Mouse (Mus musculus): ENCODE results near the gene Amer3.
"Not testable (repeated sequence)": the region's sequence is repeated elsewhere in the genome, so short reads cannot be mapped to it uniquely, and the experiment has no call there.

Amer3 gene

GRCm38 (mm10) chr1:34578851-34579781 is at the start of gene Amer3:
Gene Amer3, plus strand, starts transcription at chr1:34579657.
- peak; percentile 71 for DNase-seq (ENCODE audit: low read depth, low spot score)

- not testable (repeated sequence) for DNase-seq (ENCODE audit: low read depth, low spot score)
Measured at GRCm38 (mm10) chr1:34534574-34534973, 44.9 kb upstream of the Amer3 start.

DNA sequence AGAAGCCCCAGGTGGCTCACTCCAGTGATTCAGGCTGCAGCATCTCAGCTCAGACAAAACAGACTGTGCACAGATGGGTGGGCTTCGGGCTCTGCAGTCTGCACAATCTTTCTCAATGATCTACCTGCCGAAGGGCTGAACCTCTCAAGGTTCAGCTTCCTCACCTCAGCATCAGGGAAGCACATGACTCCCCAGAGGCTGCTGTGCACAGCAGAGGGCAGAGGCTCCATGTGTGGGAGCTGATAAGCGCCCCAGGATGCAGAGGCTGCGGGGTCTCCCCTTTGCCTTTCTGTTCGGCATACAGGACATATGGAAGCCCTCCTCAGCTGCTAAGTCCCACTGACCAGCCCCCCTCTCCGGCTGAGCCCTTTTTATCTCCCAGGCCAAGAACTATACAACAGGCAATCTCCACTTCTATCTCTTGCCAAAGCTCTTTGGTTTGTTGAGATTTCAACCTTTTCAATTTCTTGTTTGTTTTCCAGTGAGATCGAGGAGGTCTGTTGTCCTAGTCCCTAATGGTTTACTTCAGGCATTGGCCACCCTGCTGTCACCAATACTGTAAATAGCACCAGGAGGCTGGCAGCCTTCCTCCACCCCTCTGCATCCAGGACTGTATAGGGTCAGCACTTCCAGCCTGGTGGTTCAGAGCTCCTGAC is 44.3 kb upstream of the Amer3 start, which contains the start of gene Cfc1:
Cfc1 (plus strand) TSS at position 606 of the 656 bp plus-strand sequence.
- DNase-seq (ENCODE audit: low read depth, low spot score), result not testable (repeated sequence)

GRCm38 (mm10) chr1:34536291-34536766 is 43.1 kb upstream of the Amer3 start:
- DNase-seq (ENCODE audit: low read depth, low spot score), result no peak

GRCm38 (mm10) chr1:34536767-34537485 is 42.5 kb upstream of the Amer3 start:
- peak; percentile 3 for DNase-seq (ENCODE audit: low read depth, low spot score)

DNA sequence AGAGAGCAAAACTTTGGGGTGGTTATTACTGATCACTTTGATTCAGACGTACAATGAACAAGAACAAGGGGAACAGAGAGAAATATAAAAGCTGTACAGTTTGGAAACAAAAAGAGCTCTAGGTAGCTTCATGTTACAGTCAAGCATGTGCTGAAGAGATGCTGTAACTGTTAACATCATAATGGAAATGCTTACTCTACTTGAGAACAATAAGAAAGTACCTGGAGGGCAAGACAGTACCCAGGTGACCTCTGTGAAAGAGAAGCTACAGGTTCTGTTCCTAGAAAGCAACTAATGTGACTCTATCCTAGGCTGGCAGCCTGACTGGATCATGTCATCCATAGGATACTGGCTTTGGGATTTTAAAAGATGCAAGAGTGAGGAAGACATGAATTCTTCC is 32.4 kb upstream of the Amer3 start:
- DNase-seq (ENCODE audit: low read depth, low spot score), result no peak

GRCm38 (mm10) chr1:34553690-34554089 is 25.8 kb upstream of the Amer3 start:
- no peak for DNase-seq (ENCODE audit: low read depth, low spot score)

DNA sequence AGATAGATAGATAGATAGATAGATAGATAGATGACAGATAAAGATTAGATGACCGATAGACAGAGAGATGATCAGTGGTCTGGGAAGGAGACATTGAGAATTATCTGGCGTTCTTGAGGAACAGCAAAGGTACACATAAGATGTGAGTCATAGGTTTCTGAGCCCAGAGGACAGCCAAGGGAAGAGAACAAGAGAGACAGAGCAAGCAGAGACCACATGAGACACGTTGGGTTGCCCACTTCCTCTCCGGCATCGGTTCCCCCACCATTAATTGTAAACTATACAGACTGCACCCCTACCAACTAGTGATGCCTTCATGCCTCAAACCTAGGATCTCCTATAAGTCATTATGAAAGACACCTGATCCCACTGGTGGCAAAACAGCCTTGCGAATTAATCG is 25.2 kb upstream of the Amer3 start:
- DNase-seq (ENCODE audit: low read depth, low spot score), result no peak

- DNase-seq (ENCODE audit: low read depth, low spot score), result no peak
Measured at GRCm38 (mm10) chr1:34560843-34561242, 18.6 kb upstream of the Amer3 start, which contains the start of gene Prss40. Gene Prss40, minus strand, starts transcription at chr1:34560943.

DNA sequence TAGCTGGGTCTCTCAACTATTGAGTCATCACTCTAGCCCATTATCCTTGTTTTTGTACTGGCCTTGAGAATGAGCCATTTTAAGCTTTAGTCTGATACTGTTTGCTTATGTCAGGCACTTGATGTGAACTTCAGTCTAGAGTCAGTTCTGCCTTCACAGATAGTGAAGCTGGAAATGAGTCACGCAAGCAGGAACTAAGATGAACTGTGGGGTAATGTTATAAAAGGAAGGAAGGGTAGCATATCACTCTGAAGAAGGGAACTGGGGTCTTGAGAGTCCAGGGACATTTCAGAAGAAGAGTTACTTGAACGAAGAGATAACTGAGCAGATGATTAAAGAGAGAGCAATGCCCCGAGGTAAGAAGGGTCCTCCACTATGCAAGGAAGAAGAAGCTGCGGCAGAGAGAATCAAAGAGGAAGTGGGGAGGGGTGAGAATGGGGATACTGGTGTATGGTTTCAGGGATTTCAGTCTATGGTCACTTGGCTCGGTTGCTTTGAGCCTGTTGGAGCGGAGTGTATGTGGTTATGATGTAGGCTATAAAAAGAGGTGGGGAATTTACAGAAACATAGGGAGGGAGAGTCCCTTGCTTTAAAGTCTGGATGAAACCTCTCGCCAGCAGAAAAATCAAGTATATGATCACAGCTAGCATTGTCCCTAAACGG is 14.9 kb upstream of the Amer3 start:
- no peak for DNase-seq (ENCODE audit: low read depth, low spot score)

DNA sequence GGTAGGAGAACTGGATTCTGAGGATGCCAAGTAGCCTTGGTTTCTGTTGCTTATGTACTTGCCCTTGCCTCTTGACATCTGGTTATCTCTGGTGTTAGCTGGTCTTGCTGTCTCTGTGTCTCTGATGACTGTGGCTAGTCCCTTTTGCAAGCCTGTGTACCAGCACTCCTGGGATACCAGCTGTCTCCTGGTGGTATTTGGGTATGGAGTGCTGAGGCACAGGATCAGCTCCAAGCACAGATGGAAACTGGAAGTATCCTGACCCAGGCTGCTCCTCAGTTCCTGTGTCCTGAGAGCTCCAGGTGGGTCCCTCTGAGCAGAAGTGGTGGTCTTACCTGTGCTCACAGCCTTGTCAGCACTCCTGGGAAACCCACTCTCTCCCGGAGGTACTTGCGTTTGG is 11.3 kb upstream of the Amer3 start:
- no peak for DNase-seq (ENCODE audit: low read depth, low spot score)

DNA sequence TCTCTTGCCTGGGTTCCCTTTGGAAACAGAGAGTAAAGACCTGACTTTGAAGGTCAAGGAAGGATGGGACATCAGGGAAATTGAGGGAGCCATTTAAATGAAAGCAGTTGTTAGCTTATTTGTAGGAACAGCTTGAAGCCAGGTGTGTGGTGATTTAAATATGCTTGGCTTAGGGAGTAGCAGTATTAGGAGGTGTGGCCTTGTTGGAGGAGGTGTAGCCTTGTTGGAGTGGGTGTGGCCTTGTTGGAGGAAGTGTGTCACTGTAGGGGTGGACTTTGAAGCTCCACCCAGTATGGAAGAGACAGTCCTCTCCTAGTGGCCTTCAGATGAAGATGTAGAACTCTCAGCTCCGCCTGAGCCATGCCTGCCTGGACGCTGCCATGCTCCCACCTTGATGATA is 9.6 kb upstream of the Amer3 start:
- no peak for DNase-seq (ENCODE audit: low read depth, low spot score)

- no peak for DNase-seq (ENCODE audit: low read depth, low spot score)
Measured at GRCm38 (mm10) chr1:34571431-34571830, 8.0 kb upstream of the Amer3 start.

- no peak for DNase-seq (ENCODE audit: low read depth, low spot score)
Measured at GRCm38 (mm10) chr1:34573221-34573620, 6.2 kb upstream of the Amer3 start.

DNA sequence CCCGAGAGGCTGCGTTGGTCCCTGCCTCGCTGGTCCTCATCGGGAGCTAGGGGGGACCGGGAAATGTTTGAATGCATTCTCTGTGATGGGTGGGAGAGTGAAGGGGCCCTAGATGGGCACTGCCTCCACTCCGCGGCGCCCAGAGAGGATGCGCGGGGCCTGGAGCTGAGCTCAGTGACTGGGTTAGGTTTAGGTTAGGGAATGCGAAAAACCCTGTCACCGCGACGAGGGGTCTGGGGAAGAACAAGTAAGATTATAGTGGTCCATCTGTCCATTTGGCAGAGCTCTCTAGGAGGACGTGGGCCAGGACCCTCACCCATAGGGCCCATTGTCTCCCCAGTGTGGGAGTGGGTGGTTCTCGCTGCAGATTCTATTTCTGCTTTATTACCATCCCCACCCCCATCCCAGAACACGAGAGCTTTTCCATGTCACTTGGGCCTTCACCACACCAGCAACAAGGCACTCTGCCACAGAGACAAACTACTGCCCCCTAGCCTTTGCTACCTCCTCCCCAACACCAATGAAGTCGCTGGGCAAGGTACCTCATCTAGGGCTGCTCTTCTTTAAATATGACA is 412 bp downstream of the Amer3 start:
- peak; percentile 12 for DNase-seq (ENCODE audit: low read depth, low spot score)

GRCm38 (mm10) chr1:34582218-34582617 is 2.8 kb downstream of the Amer3 start:
- DNase-seq (ENCODE audit: low read depth, low spot score), result no peak

DNA sequence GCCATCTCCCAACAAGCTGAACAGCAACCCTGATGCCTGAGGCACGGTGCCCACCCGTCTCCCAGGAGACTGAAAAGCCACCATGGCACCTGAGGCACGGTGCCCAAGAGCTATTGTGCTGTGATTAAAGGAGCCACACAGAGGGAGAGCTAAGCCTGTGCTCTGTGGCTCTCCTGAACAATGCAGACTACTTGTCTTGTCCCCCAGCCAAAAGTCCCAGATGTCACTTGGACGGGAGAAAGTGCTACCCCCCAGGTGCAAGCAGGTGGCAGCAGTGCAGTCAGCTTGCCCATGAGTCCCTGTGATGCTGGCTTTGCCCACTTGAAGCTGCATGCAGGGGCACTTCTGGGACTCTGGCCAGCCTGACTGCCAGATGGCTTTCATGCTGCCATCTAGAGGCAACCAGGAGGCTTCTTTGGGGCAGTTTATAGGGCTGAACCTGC is 4.4 kb downstream of the Amer3 start:
- DNase-seq (ENCODE audit: low read depth, low spot score), result peak; percentile 60

DNA sequence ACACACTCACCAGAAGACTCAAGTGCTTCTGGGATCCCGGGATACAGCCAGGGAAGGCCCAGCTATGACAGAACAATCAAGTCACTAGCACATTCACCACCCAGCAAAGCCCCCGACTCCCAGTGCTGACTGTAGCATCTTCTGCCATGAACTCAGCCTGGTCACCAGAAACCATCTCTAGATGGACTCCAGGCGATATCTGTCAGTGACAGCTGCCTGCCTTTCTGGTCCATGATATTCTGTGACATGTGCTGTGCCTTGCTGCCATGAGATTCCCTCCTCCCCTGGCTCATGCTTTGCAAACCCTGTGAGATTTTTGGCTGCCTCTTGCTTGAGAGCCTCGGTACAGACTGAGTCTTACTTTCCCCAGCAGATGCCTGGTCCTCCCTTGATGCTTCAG is 5.3 kb downstream of the Amer3 start:
- DNase-seq (ENCODE audit: low read depth, low spot score), result no peak

DNA sequence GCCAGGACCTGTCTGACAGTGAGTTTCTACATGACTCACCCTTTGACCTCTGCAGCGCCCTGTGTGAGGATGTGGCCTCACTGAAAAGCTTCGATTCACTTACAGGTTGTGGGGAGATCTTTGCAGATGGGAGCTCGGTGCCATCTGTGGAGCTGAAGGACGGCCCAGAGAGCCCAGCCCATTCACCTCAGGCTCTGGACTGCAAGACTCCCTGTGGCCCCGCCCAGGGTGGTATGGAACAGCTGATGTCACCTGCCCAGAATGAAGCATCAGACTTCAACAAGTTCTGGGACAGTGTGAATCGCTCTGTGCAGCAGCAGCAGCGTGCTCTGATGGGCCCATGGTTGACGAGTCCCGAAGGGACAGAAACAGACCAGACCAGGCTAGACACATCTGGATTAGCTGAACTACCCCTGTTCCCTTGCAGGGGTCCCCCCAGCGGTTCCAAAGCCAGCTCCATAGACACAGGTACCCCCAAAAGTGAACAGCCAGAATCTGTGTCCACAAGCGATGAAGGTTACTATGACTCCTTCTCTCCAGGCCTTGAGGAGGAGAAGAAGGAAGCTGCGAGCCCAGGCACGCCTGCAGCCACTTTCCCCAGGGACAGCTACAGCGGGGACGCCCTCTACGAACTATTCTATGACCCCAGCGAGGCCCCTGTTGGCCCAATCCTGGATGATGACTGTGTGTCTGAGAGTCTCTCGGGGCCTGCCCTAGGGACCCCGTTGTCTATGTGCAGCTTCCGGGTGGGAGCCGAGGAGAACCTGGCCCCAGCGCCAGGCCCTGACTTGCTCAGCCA is 8.0 kb downstream of the Amer3 start:
- DNase-seq (ENCODE audit: low read depth, low spot score), result no peak

DNA sequence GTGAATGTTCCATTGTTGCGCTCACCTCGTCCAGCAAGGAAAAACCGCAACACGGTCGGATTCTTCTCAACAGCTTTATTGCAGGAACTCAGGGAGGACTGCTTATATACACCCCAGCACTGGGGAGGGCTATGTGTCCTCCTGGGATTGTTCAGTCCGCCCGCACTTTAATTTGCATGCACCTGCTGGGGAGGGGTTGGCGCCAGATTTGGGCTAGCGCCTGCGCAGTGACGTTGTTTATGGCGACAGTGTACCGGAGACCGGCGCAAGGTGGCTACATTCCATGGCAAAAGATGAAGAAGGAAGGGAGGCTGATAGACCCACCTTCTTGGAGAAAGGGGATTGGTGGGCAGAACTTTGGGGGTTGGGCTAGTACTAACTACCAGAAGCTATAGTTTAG is 20.5 kb downstream of the Amer3 start:
- DNase-seq (ENCODE audit: low read depth, low spot score), result no peak

Data from brain, embryonic 18.5 days (tissue).